Mouse (Mus musculus): ENCODE data around the gene Pik3r5.
A peak's percentile ranks its signal among the peaks of the same experiment; 100 is the strongest.

Pik3r5 gene

GRCm38 (mm10) chr11:68486093-68486492 is 54.2 kb downstream of the Pik3r5 start:
- no peak for DNase-seq

GRCm38 (mm10) chr11:68487720-68488119 is 55.8 kb downstream of the Pik3r5 start:
- DNase-seq = no peak

DNA sequence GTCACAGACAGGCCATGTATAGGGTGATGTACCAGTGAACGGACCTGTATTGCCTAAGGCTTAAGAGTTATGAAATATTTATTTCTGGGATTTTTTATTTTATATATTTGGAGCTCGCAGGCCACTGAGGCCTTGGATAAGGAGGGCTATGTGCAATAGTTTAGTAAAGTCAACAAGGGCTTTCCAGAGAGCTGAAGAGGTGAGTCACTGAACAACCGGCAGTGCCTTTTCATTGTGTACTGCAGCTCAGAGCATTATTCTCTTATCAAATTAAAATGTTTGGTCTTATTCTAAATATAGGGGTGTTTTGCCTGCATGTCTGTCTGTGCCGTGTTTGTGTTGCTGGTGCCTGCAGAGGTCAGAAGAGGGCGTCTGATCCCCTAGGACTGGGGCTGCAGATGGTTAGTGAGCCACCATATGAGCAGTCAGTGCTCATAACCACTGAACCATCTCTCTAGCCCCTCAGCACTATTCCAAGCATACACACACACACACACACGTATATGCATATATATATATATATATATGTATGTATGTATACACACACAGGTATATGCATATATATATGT is 56.4 kb downstream of the Pik3r5 start:
- DNase-seq = no peak

- DNase-seq = no peak
These were observed 57.3 kb downstream of the Pik3r5 start for GRCm38 (mm10) chr11:68489236-68489635.

- no peak for DNase-seq
These were observed 60.7 kb downstream of the Pik3r5 start for GRCm38 (mm10) chr11:68492592-68492991.

- DNase-seq = no peak
These were observed 61.8 kb downstream of the Pik3r5 start for GRCm38 (mm10) chr11:68493760-68494159.

DNA sequence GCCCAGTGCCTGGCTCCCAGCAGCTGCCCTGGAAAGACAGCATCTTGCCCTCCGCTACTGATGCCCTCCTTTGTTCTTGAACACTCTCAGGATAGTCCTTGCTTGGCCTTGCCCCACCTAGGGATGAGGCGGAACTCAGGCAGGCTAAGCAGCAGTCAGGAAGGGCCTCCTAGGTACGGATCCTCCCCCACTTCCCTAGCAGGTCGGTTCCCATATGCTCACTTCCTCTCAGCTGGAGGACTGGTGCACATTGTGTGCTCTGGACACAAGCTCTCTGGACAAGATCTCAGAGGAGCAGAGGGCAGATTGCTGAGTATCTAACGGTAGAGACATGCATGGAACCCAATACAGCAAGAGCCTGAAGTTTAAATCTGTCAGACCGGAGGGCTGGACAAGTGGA is 65.2 kb downstream of the Pik3r5 start:
- no peak for DNase-seq

- DNase-seq = no peak
These were observed 66.6 kb downstream of the Pik3r5 start for GRCm38 (mm10) chr11:68498517-68498916.

- DNase-seq = no peak
These were observed 67.2 kb downstream of the Pik3r5 start for GRCm38 (mm10) chr11:68498999-68499699.

- DNase-seq = no peak
These were observed 69.0 kb downstream of the Pik3r5 start for GRCm38 (mm10) chr11:68500949-68501350.

- DNase-seq = no peak
These were observed 70.5 kb downstream of the Pik3r5 start for GRCm38 (mm10) chr11:68502408-68502807.

GRCm38 (mm10) chr11:68502902-68503629 is 71.1 kb downstream of the Pik3r5 start, which contains the start of gene Pik3r6:
Pik3r6 (plus strand) TSS chr11:68503019.
- no peak for DNase-seq

DNA sequence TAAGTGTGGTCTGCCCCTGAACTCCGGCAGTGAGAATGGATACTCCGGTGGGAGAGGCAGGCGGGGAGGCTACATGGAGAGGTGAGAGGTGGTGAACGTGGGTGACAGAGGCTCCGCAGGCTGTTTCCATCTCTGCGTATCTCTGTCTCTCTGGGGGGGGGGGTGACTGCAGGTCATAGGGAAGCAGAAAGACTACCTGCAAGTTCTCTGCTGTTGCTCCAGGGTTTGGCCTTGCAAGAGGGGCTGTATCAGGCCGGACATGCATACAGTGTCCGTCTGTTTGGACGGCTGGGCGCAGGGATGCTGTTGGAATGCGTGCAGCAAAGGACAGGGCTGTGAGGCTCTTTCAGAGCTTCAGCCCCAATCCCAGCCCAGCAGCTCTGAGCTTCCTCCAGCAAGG is 73.0 kb downstream of the Pik3r5 start:
- no peak for DNase-seq

DNA sequence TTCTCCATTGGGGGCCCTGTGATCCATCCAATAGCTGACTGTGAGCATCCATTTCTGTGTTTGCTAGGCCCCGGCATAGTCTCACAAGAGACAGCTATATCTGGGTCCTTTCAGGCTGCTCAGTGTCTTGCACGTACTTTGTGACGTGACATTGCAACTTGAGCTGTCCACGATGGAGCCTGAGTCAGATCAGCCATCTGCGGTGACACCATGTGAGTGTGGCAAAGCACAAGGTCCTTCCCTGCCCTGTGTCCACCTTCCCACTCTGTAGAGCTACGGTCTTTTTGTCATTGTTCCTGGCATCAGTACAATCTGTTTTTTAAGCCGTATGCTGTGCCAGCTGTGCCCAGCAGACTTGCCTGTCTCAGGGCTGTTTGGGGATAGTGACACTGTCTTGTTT is 75.3 kb downstream of the Pik3r5 start:
- DNase-seq = no peak

DNA sequence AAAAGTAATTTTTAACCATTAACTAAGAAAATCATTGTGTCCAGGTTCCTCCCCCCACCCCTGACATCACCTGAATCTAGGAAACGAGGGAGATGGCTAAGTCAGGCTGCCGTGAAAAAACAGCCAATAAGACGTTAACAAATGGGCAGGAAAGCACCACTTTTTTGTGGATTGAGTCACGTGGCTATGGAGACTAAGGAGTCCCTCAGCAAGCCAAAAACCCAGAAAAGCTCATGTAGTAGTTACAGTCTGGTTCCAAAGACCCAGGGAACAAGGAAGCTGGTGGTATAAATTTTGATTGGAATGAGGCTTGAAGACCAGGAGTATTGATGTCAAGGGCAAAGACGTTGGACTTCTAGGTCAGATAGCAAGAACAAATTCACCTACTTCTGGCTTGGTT is 76.7 kb downstream of the Pik3r5 start:
- no peak for DNase-seq

- DNase-seq = no peak
These were observed 77.3 kb downstream of the Pik3r5 start for GRCm38 (mm10) chr11:68509194-68509593.

DNA sequence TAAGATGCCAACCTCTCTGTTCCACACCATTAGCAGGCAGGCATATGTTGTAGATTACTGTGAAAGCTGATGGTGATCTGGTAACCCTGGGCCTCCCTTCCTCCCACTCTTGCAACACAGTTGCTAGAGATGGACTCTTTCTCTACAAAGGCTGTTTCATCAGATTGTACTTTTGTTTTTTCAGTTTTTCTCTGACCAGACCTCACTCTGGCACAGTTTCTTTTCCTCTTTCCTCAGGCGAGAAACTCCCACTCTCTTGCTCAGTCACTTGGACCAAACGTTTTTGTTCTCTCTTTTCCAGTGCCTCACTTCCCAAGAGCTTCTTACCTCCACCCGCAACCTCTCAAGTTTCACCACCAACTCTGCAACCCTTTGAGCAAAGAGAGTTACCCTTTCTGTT is 82.0 kb downstream of the Pik3r5 start:
- no peak for DNase-seq

DNA sequence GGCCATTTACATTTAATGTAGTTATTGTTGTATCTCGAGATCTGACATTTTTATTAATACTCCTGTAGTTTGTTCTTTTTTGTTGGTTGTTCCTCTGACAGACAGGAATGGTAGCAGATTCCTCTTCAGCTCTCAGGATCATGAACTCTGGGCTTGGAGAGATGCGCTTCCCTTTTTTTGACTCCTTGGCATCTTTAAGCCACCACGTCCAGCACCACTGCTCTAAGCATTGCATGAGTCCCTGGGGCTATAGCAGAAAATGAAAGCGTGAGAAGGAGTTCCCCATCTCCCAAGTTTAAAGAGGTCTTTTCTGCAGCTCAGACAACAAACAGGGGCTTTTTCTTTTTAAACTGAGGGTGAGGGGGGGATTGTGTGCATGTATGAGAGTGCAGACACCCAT is 87.4 kb downstream of the Pik3r5 start:
- no peak for DNase-seq

GRCm38 (mm10) chr11:68519815-68520214 is 87.9 kb downstream of the Pik3r5 start:
- DNase-seq = no peak

GRCm38 (mm10) chr11:68520439-68520838 is 88.5 kb downstream of the Pik3r5 start:
- no peak for DNase-seq

DNA sequence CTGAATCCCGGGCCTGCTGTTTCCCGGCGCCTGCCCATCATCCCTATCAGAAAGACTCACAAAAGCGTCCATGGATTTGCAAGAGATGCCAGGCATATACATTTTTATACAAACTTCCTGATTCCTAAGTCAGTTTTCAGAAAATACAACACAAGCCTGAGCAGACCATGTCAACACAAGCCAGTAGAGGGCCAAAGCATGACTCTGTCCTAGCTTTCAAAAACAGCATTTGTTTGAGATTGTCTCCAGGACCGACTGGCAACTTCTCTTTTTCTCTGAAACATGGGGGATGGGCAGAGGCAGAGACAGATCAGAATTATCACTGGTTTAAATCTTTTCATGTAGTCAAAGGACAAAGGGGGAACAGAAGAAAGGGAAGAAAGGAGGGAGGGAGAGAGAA is 89.4 kb downstream of the Pik3r5 start:
- no peak for DNase-seq

- no peak for DNase-seq
These were observed 94.5 kb downstream of the Pik3r5 start for GRCm38 (mm10) chr11:68526441-68526840.

DNA sequence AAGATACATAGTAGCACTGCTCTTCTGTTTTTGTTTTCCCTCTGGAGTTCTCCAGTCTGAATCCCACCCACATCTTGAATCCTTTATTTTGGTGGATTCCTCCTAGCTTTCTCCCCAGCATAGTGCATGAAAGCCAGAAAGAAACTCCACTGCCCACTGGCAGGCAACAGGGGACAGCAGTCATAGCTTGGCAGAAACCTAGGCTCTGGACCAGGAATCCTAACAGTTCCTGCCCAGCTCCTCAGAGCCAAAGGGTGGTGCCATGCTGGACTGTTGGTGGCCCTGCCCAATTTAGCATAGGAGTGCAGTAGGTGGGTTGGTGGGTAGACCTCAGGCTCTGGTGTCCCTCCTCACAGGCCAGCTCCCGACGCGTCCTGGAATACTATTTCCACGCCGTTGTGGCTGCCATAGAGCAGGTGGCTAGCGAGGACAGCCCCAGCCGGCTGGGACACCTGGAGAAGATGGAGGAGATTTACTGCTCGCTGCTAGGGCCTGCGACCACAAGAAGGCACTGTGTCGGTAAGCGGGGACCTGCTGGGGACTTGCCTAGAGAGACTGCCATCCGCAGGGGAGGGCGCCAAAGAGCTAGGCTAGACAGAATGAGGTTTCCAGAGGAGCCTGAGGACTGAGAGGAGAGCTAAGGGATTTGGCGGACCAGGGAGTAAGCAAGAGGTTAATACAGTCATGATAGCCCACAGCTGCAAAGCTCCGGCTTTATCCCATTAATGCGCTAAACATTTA is 99.3 kb downstream of the Pik3r5 start:
- DNase-seq = peak; percentile 75
